Mouse (Mus musculus): Measurements from ENCODE around the gene Phf1.

DNA sequence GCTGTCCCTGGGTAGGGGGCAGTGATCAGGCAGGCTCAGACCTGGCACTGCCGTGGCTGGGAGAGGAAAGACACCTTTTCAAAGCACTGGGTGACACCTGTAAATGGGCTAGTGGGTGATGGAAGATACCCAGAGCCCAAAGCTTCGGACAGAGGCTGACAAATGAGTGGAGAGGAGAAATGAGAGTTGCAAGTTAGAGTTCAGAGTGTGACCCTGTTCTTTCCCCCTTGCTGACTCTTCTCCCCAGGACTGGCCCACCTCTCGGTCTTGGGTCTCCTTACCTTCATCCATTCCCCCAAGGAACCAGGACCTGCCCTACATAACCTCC, 7.1 kb downstream of the Phf1 start:
- TF ChIP-seq EP300 (IDR thresholded peaks at IDR 0.05; ENCODE audit: low read depth): no peak
- TF ChIP-seq CTCF (IDR thresholded peaks at IDR 0.05; ENCODE audit: low read depth): 0 out of 2 replicates have a peak, but pooled peaks have one; percentile 3

Data from liver, postnatal 0 days (tissue).